Mouse (Mus musculus) layer of hippocampus, adult 9-10 months (tissue): ENCODE data around the gene Cmtr2.

ENCODE experiments used
- DNase-seq: peaks from one replicate; pipeline ENCODE4 v3.0.0; 2022; ENCODE audit warnings: low spot score

The Cmtr2 gene

GRCm38 (mm10) chr8:110265796-110266305 is 50.4 kb downstream of the Cmtr2 start:
- no peak for DNase-seq

GRCm38 (mm10) chr8:110266741-110267140 is 51.3 kb downstream of the Cmtr2 start, which contains the start of gene Hydin:
TSS of gene Hydin (plus strand) at chr8:110266977.
- peak; percentile 64 for DNase-seq

DNA sequence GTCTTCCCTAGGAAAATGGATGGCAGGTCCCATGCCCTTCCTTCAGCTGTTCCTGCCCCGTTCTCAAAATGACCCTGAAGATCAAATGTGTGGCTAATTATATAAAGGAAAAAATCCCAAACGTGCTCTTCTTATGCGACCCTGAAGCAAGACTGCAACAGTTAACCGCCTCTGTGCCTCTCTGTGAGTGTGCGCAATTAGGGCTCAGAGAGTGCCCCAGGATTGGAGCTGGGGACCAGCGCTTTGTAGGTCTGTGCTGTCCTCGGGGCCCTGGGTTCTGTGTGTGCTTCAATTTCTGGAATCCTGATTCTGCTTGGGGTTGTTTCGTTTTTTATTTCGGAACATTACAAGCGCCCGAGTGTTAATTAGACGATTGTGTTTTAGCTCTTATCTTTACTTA is 51.8 kb downstream of the Cmtr2 start:
- no peak for DNase-seq

DNA sequence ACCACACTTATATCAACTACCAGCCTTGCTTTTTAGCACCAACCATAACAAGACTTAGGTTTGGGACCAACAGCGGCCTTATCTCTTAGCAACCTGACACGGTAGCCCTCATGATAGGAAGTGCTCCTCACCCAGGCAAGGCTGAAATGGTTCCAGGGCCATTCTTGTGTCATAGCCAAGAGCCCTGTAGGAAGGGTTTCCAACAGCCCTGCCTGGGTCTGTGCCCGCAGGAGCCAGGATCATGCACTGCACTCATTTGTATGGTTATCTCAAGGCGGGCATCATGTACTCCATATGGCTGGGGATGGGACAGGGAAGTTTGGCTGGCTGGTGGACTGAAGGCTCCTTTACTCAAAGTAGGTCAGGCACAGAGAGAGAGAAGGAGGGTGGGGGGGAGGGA is 55.2 kb downstream of the Cmtr2 start:
- DNase-seq, result no peak

DNA sequence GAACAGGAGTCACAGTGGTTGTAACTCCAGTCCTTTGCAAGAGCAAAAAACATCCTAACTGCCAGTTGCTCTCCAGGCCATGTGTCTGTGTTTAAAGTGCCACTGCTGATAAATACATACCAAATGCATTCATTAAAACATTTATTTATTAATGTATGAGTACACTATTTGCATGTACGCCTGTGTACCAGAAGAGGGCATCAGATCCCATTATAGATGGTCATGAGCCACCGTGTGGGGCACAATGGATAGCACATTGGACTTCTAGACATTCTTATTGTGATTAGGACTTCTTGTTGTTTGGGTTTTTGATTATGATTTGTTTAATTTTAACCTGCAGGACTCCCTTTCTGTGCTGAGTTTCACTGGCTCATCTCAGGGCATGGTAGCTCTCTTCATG is 57.9 kb downstream of the Cmtr2 start:
- DNase-seq, result no peak
